Mouse (Mus musculus): Measurements from ENCODE around the gene Ehd4. TPM values are rescaled to one million over a fixed set of nuclear protein-coding genes. Genes with fewer than 3 reads are reported as not detected.

Gene Ehd4
- polyA plus RNA-seq, 1 experiment from 2014 or later: 62.9 TPM

DNA sequence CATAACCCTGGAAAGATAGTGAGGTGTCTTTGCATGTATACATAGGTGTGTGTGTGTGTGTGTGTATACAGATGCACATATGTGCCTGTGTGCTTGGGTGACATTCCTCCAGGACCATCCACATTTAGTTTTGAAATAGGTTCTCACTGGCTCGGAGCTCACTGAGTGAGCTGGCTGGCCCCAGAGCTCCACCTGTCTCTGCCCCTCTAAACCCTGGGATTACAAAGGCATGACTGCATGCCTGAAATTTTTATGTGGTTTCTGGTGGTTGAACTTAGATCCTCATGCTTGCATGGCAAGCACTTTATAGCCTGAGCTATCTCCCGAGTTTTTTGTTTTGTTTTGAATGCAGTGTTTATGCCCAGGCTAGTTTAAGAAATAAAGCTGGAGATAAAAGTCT is 7.9 kb downstream of the Ehd4 start:
- Histone ChIP-seq H3K4me2 (no peak overlapping the region), H3K4me1 (ENCODE audit: insufficient read depth) (no peaks in the 10 kb centered on the region), H3K9me3 (ENCODE audit: low read depth, low read length) (no peaks in the 10 kb centered on the region), H3K9ac (no peak overlapping the region), H3K27ac (ENCODE audit: low read depth) (no peak overlapping the region), H3K27me3 (ENCODE audit: insufficient read depth, low read length) (no peaks in the 10 kb centered on the region), H3K4me3 (ENCODE audit: low read depth, low read length) (no peak overlapping the region), H3K36me3 (ENCODE audit: insufficient read depth) (no peaks in the 10 kb centered on the region)
- DNase-seq: no peak
- ATAC-seq (ENCODE audit: insufficient read depth): no peak
- TF ChIP-seq CTCF (IDR thresholded peaks at IDR 0.05; ENCODE audit: low read depth): no peak
- 56% methylated on average over 2 of the region's 2 CpGs for WGBS

DNA sequence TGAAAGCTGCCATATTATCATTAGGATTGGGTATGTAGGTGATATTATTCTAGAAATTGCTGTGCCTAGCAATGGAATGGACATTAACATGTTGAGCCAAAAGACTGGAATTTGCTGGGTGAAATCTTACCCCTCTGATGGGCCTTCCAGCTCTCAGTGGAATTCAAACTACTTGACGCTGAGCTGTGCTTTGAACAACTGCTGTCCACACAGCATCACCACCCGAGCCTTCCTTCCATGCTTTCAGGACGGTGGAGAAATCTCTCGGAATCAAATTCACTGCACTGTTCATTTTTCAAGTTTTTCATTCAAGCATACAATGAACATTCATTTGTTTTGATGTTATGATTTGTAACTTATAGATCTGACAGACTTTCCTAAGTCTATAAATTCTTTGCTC is 10.0 kb downstream of the Ehd4 start:
- no peak overlapping the region for H3K27ac ChIP-seq (ENCODE audit: low read depth)
- WGBS: 67% methylated on average over 4 of the region's 4 CpGs

DNA sequence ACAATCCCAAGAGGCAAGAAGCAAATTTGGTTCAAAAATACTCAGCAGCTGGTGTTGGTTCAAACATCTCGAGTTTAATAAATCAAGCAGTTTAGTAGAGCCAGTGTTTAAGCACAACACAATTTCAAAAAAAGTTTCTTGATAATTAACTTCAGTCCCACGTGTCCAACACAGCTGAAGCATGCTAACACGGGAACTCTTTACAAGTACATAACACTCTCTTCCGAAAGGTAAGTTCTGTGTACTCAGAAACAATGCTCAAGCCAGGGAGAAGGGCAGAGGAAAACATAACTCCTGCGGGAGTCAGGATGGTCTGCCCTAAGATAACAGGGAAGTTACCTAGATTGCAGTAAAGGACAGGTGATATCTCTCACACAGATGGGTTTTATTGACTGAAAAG is 12.1 kb downstream of the Ehd4 start:
- no peak for TF ChIP-seq CTCF (IDR thresholded peaks at IDR 0.05; ENCODE audit: low read depth)
- no peaks in the 10 kb centered on the region for H3K4me1 ChIP-seq (ENCODE audit: insufficient read depth)
- DNase-seq (no peak), ATAC-seq (ENCODE audit: insufficient read depth) (no peak)
- H3K27ac ChIP-seq (ENCODE audit: low read depth): no peak overlapping the region
- H3K4me2 ChIP-seq: no peak overlapping the region
- H3K9me3 ChIP-seq (ENCODE audit: low read depth, low read length): no peaks in the 10 kb centered on the region
- no peak overlapping the region for H3K9ac ChIP-seq
- no peaks in the 10 kb centered on the region for H3K36me3 ChIP-seq (ENCODE audit: insufficient read depth)
- 77% methylated on average over 5 of the region's 5 CpGs for WGBS
- H3K27me3 ChIP-seq (ENCODE audit: insufficient read depth, low read length): no peaks in the 10 kb centered on the region
- no peak overlapping the region for H3K4me3 ChIP-seq (ENCODE audit: low read depth, low read length)

More for the DNA sequence above, 10.0 kb downstream of the Ehd4 start:
- DNase-seq: no peak
- no peak overlapping the region for H3K9ac ChIP-seq
- TF ChIP-seq CTCF (IDR thresholded peaks at IDR 0.05; ENCODE audit: low read depth): no peak
- H3K27me3 ChIP-seq (ENCODE audit: insufficient read depth, low read length): no peaks in the 10 kb centered on the region
- H3K4me2 ChIP-seq: no peak overlapping the region
- H3K36me3 ChIP-seq (ENCODE audit: insufficient read depth): no peaks in the 10 kb centered on the region
- H3K9me3 ChIP-seq (ENCODE audit: low read depth, low read length): no peaks in the 10 kb centered on the region
- H3K4me1 ChIP-seq (ENCODE audit: insufficient read depth): no peaks in the 10 kb centered on the region
- H3K4me3 ChIP-seq (ENCODE audit: low read depth, low read length): no peak overlapping the region
- ATAC-seq (ENCODE audit: insufficient read depth): no peak

DNA sequence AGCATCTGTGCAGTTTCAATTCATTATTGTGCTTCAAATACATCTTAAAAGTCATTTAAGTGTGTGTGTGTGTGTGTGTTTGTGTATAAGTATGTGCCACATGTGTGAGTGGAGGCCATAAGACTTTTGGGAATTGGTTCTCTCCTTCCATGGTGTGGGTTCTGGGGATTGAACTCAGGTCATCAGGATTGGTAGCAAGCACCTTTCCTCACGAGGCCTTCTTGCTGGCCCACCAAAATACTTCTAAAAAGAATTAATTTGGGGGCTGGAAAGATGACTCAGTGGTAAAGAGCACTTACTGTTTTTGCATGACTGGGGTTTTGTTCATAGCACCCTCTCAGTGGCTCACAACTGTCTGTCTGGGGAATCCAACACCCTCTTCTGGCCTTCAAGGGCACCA is 12.7 kb downstream of the Ehd4 start:
- ATAC-seq (ENCODE audit: insufficient read depth) (no peak), DNase-seq (no peak)
- no peak overlapping the region for H3K27ac ChIP-seq (ENCODE audit: low read depth)
- WGBS: 71% methylated on average over 1 of the region's 1 CpGs
- H3K36me3 ChIP-seq (ENCODE audit: insufficient read depth): no peaks in the 10 kb centered on the region
- H3K4me1 ChIP-seq (ENCODE audit: insufficient read depth): no peaks in the 10 kb centered on the region
- H3K9me3 ChIP-seq (ENCODE audit: low read depth, low read length): no peaks in the 10 kb centered on the region
- H3K4me3 ChIP-seq (ENCODE audit: low read depth, low read length): no peak overlapping the region
- H3K9ac ChIP-seq: no peak overlapping the region
- no peak for TF ChIP-seq CTCF (IDR thresholded peaks at IDR 0.05; ENCODE audit: low read depth)
- no peaks in the 10 kb centered on the region for H3K27me3 ChIP-seq (ENCODE audit: insufficient read depth, low read length)
- H3K4me2 ChIP-seq: no peak overlapping the region

DNA sequence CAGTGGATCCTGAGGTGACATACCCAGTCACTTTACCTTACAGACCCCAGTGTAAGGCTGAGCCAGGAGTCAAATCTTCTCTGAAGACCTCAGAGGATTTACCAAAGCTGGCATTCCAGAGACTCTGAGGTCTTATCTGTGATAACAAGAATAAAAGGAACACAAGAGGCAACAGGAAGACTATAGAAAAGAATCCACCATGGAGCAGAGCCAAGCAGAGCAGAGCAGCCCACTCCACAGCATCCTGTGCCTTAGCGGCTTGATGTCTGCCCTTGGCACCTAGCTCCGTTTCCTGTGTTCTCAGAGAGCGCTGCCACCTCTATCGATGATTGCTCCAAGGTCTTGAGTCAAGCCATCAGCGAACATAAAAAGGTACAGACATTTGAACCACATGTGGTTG is 14.1 kb downstream of the Ehd4 start:
- DNase-seq (peak; percentile 26), ATAC-seq (ENCODE audit: insufficient read depth) (no peak)
- 83% methylated on average over 5 of the region's 5 CpGs for WGBS
- H3K4me3 ChIP-seq (ENCODE audit: low read depth, low read length): no peak overlapping the region
- no peak overlapping the region for H3K27ac ChIP-seq (ENCODE audit: low read depth)
- H3K4me1 ChIP-seq (ENCODE audit: insufficient read depth): no peaks in the 10 kb centered on the region
- H3K9me3 ChIP-seq (ENCODE audit: low read depth, low read length): no peaks in the 10 kb centered on the region
- H3K36me3 ChIP-seq (ENCODE audit: insufficient read depth): no peaks in the 10 kb centered on the region
- H3K27me3 ChIP-seq (ENCODE audit: insufficient read depth, low read length): no peaks in the 10 kb centered on the region
- no peak overlapping the region for H3K4me2 ChIP-seq
- H3K9ac ChIP-seq: no peak overlapping the region
- TF ChIP-seq CTCF (IDR thresholded peaks at IDR 0.05; ENCODE audit: low read depth): no peak

DNA sequence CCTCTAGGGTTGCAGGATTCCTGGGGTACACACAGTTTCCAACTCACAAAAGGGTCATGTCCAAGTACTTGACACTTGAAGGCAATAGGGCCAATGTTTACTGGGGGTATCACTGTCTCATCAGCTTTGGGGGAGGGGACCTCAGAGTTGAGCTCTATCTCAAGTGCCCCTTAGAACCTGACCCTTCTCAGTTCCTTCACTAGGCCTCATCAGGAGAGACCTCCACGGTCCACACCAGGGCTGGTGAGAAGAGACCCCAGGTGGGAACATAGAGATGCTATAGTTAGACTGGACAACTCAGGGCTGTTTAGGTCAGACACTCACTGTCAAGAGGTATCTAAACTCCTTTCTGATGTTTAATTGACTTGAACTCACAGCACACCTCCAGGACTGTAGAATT is 15.3 kb downstream of the Ehd4 start:
- 0 out of 2 replicates have a peak, but pooled peaks cover 3% of the 10 kb centered on the region for H3K4me1 ChIP-seq (ENCODE audit: insufficient read depth)
- no peaks in the 10 kb centered on the region for H3K27me3 ChIP-seq (ENCODE audit: insufficient read depth, low read length)
- H3K9ac ChIP-seq: no peak overlapping the region
- H3K9me3 ChIP-seq (ENCODE audit: low read depth, low read length): no peaks in the 10 kb centered on the region
- H3K4me3 ChIP-seq (ENCODE audit: low read depth, low read length): no peak overlapping the region
- no peaks in the 10 kb centered on the region for H3K36me3 ChIP-seq (ENCODE audit: insufficient read depth)
- no peak overlapping the region for H3K27ac ChIP-seq (ENCODE audit: low read depth)
- WGBS: 60% methylated on average over 1 of the region's 1 CpGs
- ATAC-seq (ENCODE audit: insufficient read depth) (no peak), DNase-seq (no peak)
- TF ChIP-seq CTCF (IDR thresholded peaks at IDR 0.05; ENCODE audit: low read depth): no peak
- no peak overlapping the region for H3K4me2 ChIP-seq

DNA sequence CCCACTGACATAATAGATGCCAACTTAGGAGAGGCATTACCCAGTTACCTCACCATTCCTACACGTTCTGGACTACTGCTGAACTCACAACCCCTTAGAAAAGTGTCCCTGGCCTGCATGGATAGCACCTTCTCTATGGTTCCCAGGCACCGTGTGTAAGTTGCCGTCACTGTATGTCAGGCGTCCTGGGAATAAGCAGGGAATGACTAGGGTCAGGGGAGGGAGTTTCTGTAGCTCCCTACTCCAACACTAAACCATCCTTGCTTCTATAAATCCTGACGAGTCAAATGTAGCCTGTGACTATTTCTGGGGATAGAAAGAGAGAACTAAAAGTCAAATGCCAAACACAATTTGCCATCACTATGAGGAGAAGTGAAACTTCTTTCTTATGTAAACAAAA is 17.1 kb downstream of the Ehd4 start:
- H3K27me3 ChIP-seq (ENCODE audit: insufficient read depth, low read length): no peaks in the 10 kb centered on the region
- DNase-seq: no peak
- no peak overlapping the region for H3K9ac ChIP-seq
- no peak overlapping the region for H3K4me2 ChIP-seq
- no peak for TF ChIP-seq CTCF (IDR thresholded peaks at IDR 0.05; ENCODE audit: low read depth)
- H3K4me3 ChIP-seq (ENCODE audit: low read depth, low read length): no peak overlapping the region
- no peaks in the 10 kb centered on the region for H3K36me3 ChIP-seq (ENCODE audit: insufficient read depth)
- ATAC-seq (ENCODE audit: insufficient read depth): no peak
- no peaks in the 10 kb centered on the region for H3K9me3 ChIP-seq (ENCODE audit: low read depth, low read length)
- 65% methylated on average over 5 of the region's 5 CpGs for WGBS
- H3K4me1 ChIP-seq (ENCODE audit: insufficient read depth): 0 out of 2 replicates have a peak, but pooled peaks cover 3% of the 10 kb centered on the region
- H3K27ac ChIP-seq (ENCODE audit: low read depth): no peak overlapping the region
